Mouse (Mus musculus) limb, embryonic 13.5 days (tissue): ENCODE measurements at regions not wholly inside any gene's neighbourhood (a gene's known extent, or its start where the extent isn't known, plus 50 kb on each side); places are given as distances from the start of the nearest gene placed in this dataset.

Experiments
- ATAC-seq: fragments of 200-750 bp; cut with Nextera tagmentation; 2 replicates; pipeline ENCODE4 v1.8.0; 2017; ENCODE audit warnings: low read depth, moderate number of reproducible peaks, moderate TSS enrichment; ENCODE audit not compliant: low FRiP score
- H3K27ac ChIP-seq: fragments of 300-500 bp; sonication (generic); 2 replicates; pipeline ENCODE4 v1.5.1; 2015; ENCODE audit warnings: inconsistent platforms, mild to moderate bottlenecking, moderate library complexity
- H3K27me3 ChIP-seq: fragments of 300-500 bp; sonication (generic); 2 replicates; pipeline ENCODE4 v1.6.1; 2015; ENCODE audit warnings: mild to moderate bottlenecking, inconsistent platforms
- H3K36me3 ChIP-seq: fragments of 300-500 bp; sonication (generic); 2 replicates; pipeline ENCODE4 v1.6.1; 2015; ENCODE audit warnings: inconsistent platforms, mild to moderate bottlenecking, moderate library complexity
- H3K4me1 ChIP-seq: fragments of 300-500 bp; sonication (generic); 2 replicates; pipeline ENCODE4 v1.6.1; 2015; ENCODE audit warnings: inconsistent platforms
- H3K4me2 ChIP-seq: fragments of 300-500 bp; sonication (generic); replicated peaks from 2 replicates; pipeline ENCODE4 v1.6.1; 2015; ENCODE audit warnings: inconsistent platforms, mild to moderate bottlenecking, moderate library complexity
- H3K4me3 ChIP-seq: fragments of 300-500 bp; sonication (generic); 2 replicates; pipeline ENCODE4 v1.5.1; 2015; ENCODE audit warnings: moderate library complexity, mild to moderate bottlenecking, inconsistent platforms
- H3K9ac ChIP-seq: fragments of 300-500 bp; sonication (generic); 2 replicates; pipeline ENCODE4 v1.6.1; 2015; ENCODE audit warnings: mild to moderate bottlenecking, inconsistent platforms
- H3K9me3 ChIP-seq: fragments of 300-500 bp; sonication (generic); 2 replicates; pipeline ENCODE4 v1.6.1; 2016; ENCODE audit warnings: inconsistent platforms
- WGBS: fragments of 180-500 bp; shearing (Covaris S2); methylation state at CpG from one replicate; pipeline ENCODE4 v1.1.7; 2015; 5-methylcytosine and 5-hydroxymethylcytosine counted together

GRCm38 (mm10) chr7:95784523-95784922, 386.5 kb upstream of the Tenm4 start:
- Histone ChIP-seq H3K4me3 (no peak overlapping the region), H3K9me3 (no peaks in the 10 kb centered on the region), H3K4me2 (no peak overlapping the region), H3K36me3 (no peaks in the 10 kb centered on the region), H3K27me3 (no peaks in the 10 kb centered on the region), H3K27ac (no peak overlapping the region), H3K4me1 (no peaks in the 10 kb centered on the region), H3K9ac (no peak overlapping the region)
- no peak for ATAC-seq

- ATAC-seq: no peak
- H3K27ac ChIP-seq: no peak overlapping the region
- H3K4me2 ChIP-seq: no peak overlapping the region
- no peak overlapping the region for H3K9ac ChIP-seq
- no peaks in the 10 kb centered on the region for H3K27me3 ChIP-seq
- H3K4me1 ChIP-seq: no peaks in the 10 kb centered on the region
- no peaks in the 10 kb centered on the region for H3K36me3 ChIP-seq
- H3K9me3 ChIP-seq: no peaks in the 10 kb centered on the region
- no peak overlapping the region for H3K4me3 ChIP-seq
- 92% methylated on average over 1 of the region's 1 CpGs for WGBS
Measured at GRCm38 (mm10) chr7:95787543-95787942, 383.5 kb upstream of the Tenm4 start.

GRCm38 (mm10) chr7:95787951-95788350, 383.1 kb upstream of the Tenm4 start:
- no peak for ATAC-seq
- Histone ChIP-seq H3K4me3 (no peak overlapping the region), H3K36me3 (no peaks in the 10 kb centered on the region), H3K9ac (no peak overlapping the region), H3K9me3 (no peaks in the 10 kb centered on the region), H3K4me1 (no peaks in the 10 kb centered on the region), H3K27ac (no peak overlapping the region), H3K4me2 (no peak overlapping the region), H3K27me3 (no peaks in the 10 kb centered on the region)
- WGBS: 87% methylated on average over 3 of the region's 3 CpGs

- H3K9me3 ChIP-seq: no peaks in the 10 kb centered on the region
- H3K27me3 ChIP-seq: no peaks in the 10 kb centered on the region
- no peaks in the 10 kb centered on the region for H3K4me1 ChIP-seq
- 68% methylated on average over 5 of the region's 5 CpGs for WGBS
- H3K36me3 ChIP-seq: no peaks in the 10 kb centered on the region
- H3K4me3 ChIP-seq: no peak overlapping the region
- no peak overlapping the region for H3K9ac ChIP-seq
- no peak for ATAC-seq
- no peak overlapping the region for H3K27ac ChIP-seq
- H3K4me2 ChIP-seq: no peak overlapping the region
Measured at GRCm38 (mm10) chr7:95789424-95789823, 381.6 kb upstream of the Tenm4 start.

GRCm38 (mm10) chr7:95799022-95799421, 372.0 kb upstream of the Tenm4 start:
- no peak overlapping the region for H3K4me3 ChIP-seq
- no peaks in the 10 kb centered on the region for H3K4me1 ChIP-seq
- H3K36me3 ChIP-seq: no peaks in the 10 kb centered on the region
- no peak overlapping the region for H3K27ac ChIP-seq
- no peaks in the 10 kb centered on the region for H3K27me3 ChIP-seq
- 41% methylated on average over 3 of the region's 3 CpGs for WGBS
- no peak overlapping the region for H3K4me2 ChIP-seq
- ATAC-seq: no peak
- H3K9me3 ChIP-seq: no peaks in the 10 kb centered on the region
- H3K9ac ChIP-seq: no peak overlapping the region

GRCm38 (mm10) chr7:95809626-95810025, 361.4 kb upstream of the Tenm4 start:
- Histone ChIP-seq H3K4me1 (peaks cover 10% of the 10 kb centered on the region), H3K4me3 (no peak overlapping the region), H3K27ac (no peak overlapping the region), H3K4me2 (no peak overlapping the region), H3K27me3 (no peaks in the 10 kb centered on the region), H3K9me3 (no peaks in the 10 kb centered on the region), H3K9ac (no peak overlapping the region), H3K36me3 (no peaks in the 10 kb centered on the region)
- WGBS: 16% methylated on average over 3 of the region's 3 CpGs
- ATAC-seq: no peak

- Histone ChIP-seq H3K27me3 (no peaks in the 10 kb centered on the region), H3K27ac (no peak overlapping the region)
- WGBS: 12% methylated on average over 4 of the region's 4 CpGs
Measured at GRCm38 (mm10) chr7:95810096-95810495, 360.9 kb upstream of the Tenm4 start.

GRCm38 (mm10) chr7:95814865-95815264, 356.2 kb upstream of the Tenm4 start:
- Histone ChIP-seq H3K9me3 (no peaks in the 10 kb centered on the region), H3K36me3 (no peaks in the 10 kb centered on the region), H3K4me2 (no peak overlapping the region), H3K4me1 (peaks cover 4% of the 10 kb centered on the region), H3K27me3 (no peaks in the 10 kb centered on the region), H3K9ac (no peak overlapping the region), H3K4me3 (no peak overlapping the region), H3K27ac (no peak overlapping the region)
- 36% methylated on average over 2 of the region's 2 CpGs for WGBS
- no peak for ATAC-seq

More at GRCm38 (mm10) chr7:95810096-95810495, 360.9 kb upstream of the Tenm4 start:
- peaks cover 10% of the 10 kb centered on the region for H3K4me1 ChIP-seq
- no peak overlapping the region for H3K4me3 ChIP-seq
- no peaks in the 10 kb centered on the region for H3K36me3 ChIP-seq
- no peak for ATAC-seq
- no peak overlapping the region for H3K9ac ChIP-seq
- no peak overlapping the region for H3K4me2 ChIP-seq
- no peaks in the 10 kb centered on the region for H3K9me3 ChIP-seq

GRCm38 (mm10) chr7:95823539-95823938, 347.5 kb upstream of the Tenm4 start:
- WGBS: 89% methylated on average over 4 of the region's 4 CpGs
- no peak overlapping the region for H3K9ac ChIP-seq
- H3K4me1 ChIP-seq: no peaks in the 10 kb centered on the region
- no peak overlapping the region for H3K4me3 ChIP-seq
- H3K27me3 ChIP-seq: no peaks in the 10 kb centered on the region
- no peaks in the 10 kb centered on the region for H3K9me3 ChIP-seq
- no peak overlapping the region for H3K27ac ChIP-seq
- no peak for ATAC-seq
- H3K36me3 ChIP-seq: no peaks in the 10 kb centered on the region
- no peak overlapping the region for H3K4me2 ChIP-seq

- H3K27ac ChIP-seq: no peak overlapping the region
- H3K4me2 ChIP-seq: no peak overlapping the region
- H3K36me3 ChIP-seq: no peaks in the 10 kb centered on the region
- ATAC-seq: no peak
- H3K27me3 ChIP-seq: no peaks in the 10 kb centered on the region
- H3K9ac ChIP-seq: no peak overlapping the region
- no peak overlapping the region for H3K4me3 ChIP-seq
- WGBS: 71% methylated on average over 4 of the region's 4 CpGs
- H3K9me3 ChIP-seq: no peaks in the 10 kb centered on the region
- H3K4me1 ChIP-seq: peaks cover 3% of the 10 kb centered on the region; the same call in 1 of the 2 replicates
Measured at GRCm38 (mm10) chr7:95829889-95830288, 341.2 kb upstream of the Tenm4 start.

- Histone ChIP-seq H3K4me3 (no peak overlapping the region), H3K27ac (no peak overlapping the region), H3K27me3 (no peaks in the 10 kb centered on the region), H3K36me3 (no peaks in the 10 kb centered on the region), H3K9ac (no peak overlapping the region), H3K4me2 (no peak overlapping the region), H3K4me1 (peaks cover 3% of the 10 kb centered on the region; the same call in 1 of the 2 replicates), H3K9me3 (no peaks in the 10 kb centered on the region)
- no peak; the same call in 1 of the 2 replicates for ATAC-seq
- 39% methylated on average over 10 of the region's 10 CpGs for WGBS
Measured at GRCm38 (mm10) chr7:95834236-95834919, 336.7 kb upstream of the Tenm4 start.

- Histone ChIP-seq H3K4me3 (no peak overlapping the region), H3K4me1 (no peaks in the 10 kb centered on the region), H3K27ac (no peak overlapping the region), H3K27me3 (no peaks in the 10 kb centered on the region), H3K4me2 (no peak overlapping the region), H3K9ac (no peak overlapping the region), H3K9me3 (no peaks in the 10 kb centered on the region), H3K36me3 (no peaks in the 10 kb centered on the region)
- 63% methylated on average over 2 of the region's 2 CpGs for WGBS
- ATAC-seq: no peak
Measured at GRCm38 (mm10) chr7:95840476-95840875, 330.6 kb upstream of the Tenm4 start.

GRCm38 (mm10) chr7:95849874-95850273, 321.2 kb upstream of the Tenm4 start:
- H3K9ac ChIP-seq: no peak overlapping the region
- no peaks in the 10 kb centered on the region for H3K36me3 ChIP-seq
- no peak overlapping the region for H3K4me2 ChIP-seq
- H3K4me3 ChIP-seq: no peak overlapping the region
- ATAC-seq: no peak
- H3K27me3 ChIP-seq: no peaks in the 10 kb centered on the region
- no peaks in the 10 kb centered on the region for H3K9me3 ChIP-seq
- WGBS: 72% methylated on average over 2 of the region's 2 CpGs
- H3K4me1 ChIP-seq: no peaks in the 10 kb centered on the region
- no peak overlapping the region for H3K27ac ChIP-seq
